Mouse (Mus musculus) lung, postnatal 0 days (tissue): ENCODE measurements around the gene Raly.

Experiments
- CTCF ChIP-seq: IDR thresholded peaks from 2 replicates; pipeline ENCODE4 v1.5.1; 2016; ENCODE audit warnings: antibody characterized with exemption, mild to moderate bottlenecking
- EP300 ChIP-seq: IDR thresholded peaks from 2 replicates; pipeline ENCODE4 v1.6.1; 2016; ENCODE audit warnings: antibody characterized with exemption, mild to moderate bottlenecking, control low read depth

- TF ChIP-seq CTCF (no peak), EP300 (no peak)
Measured at GRCm38 (mm10) chr2:154758454-154758853, 32.4 kb upstream of the Raly start.
